Mouse (Mus musculus): Measurements from ENCODE around the gene Kndc1. TPM values are rescaled to one million over a fixed set of nuclear protein-coding genes. Genes with fewer than 3 reads are reported as not detected.

The Kndc1 gene
- polyA plus RNA-seq, 1 experiment: 139 TPM

- no peak overlapping the region for H3K4me3 ChIP-seq (replicated peaks; ENCODE audit: insufficient read depth, low read depth, low read length)
- 20% methylated on average over 6 of the region's 6 CpGs for WGBS
- TF ChIP-seq CTCF (IDR thresholded peaks at IDR 0.05; ENCODE audit: borderline replicate concordance, insufficient read depth, low read depth, low read length) (peak; percentile 55), POLR2A (IDR thresholded peaks at IDR 0.05; ENCODE audit: borderline replicate concordance, insufficient read depth, low read length) (no peak)
- H3K27me3 ChIP-seq (ENCODE audit: control insufficient read depth, insufficient read depth, low read length): no peaks in the 10 kb centered on the region
- no peak overlapping the region for H3K27ac ChIP-seq (ENCODE audit: insufficient read depth, low read length)
- peak; percentile 54 to 61 for DNase-seq
- H3K4me1 ChIP-seq (ENCODE audit: control insufficient read depth, insufficient read depth, low read length): peaks cover 50% of the 10 kb centered on the region
These were observed 11.2 kb downstream of the Kndc1 start for GRCm38 (mm10) chr7:139905661-139906060.

- Histone ChIP-seq H3K4me3 (replicated peaks; ENCODE audit: insufficient read depth, low read depth, low read length) (no peak overlapping the region), H3K27ac (ENCODE audit: insufficient read depth, low read length) (peak overlapping the region; percentile 27; the same call in 1 of the 2 replicates), H3K4me1 (ENCODE audit: control insufficient read depth, insufficient read depth, low read length) (peaks cover 36% of the 10 kb centered on the region), H3K27me3 (ENCODE audit: control insufficient read depth, insufficient read depth, low read length) (no peaks in the 10 kb centered on the region)
- peak; percentile 65 to 73 for DNase-seq
- 11% methylated on average over 5 of the region's 5 CpGs for WGBS
- TF ChIP-seq CTCF (IDR thresholded peaks at IDR 0.05; ENCODE audit: borderline replicate concordance, insufficient read depth, low read depth, low read length): no peak
- TF ChIP-seq POLR2A (IDR thresholded peaks at IDR 0.05; ENCODE audit: borderline replicate concordance, insufficient read depth, low read length): no peak
These were observed 13.7 kb downstream of the Kndc1 start for GRCm38 (mm10) chr7:139908176-139908575.

- Histone ChIP-seq H3K4me3 (replicated peaks; ENCODE audit: insufficient read depth, low read depth, low read length) (no peak overlapping the region), H3K27me3 (ENCODE audit: control insufficient read depth, insufficient read depth, low read length) (no peaks in the 10 kb centered on the region), H3K4me1 (ENCODE audit: control insufficient read depth, insufficient read depth, low read length) (peaks cover 35% of the 10 kb centered on the region), H3K27ac (ENCODE audit: insufficient read depth, low read length) (no peak overlapping the region)
- 59% methylated on average over 6 of the region's 6 CpGs for WGBS
- TF ChIP-seq CTCF (IDR thresholded peaks at IDR 0.05; ENCODE audit: borderline replicate concordance, insufficient read depth, low read depth, low read length): no peak
- TF ChIP-seq POLR2A (IDR thresholded peaks at IDR 0.05; ENCODE audit: borderline replicate concordance, insufficient read depth, low read length): no peak
- DNase-seq: no peak
These were observed 15.0 kb downstream of the Kndc1 start for GRCm38 (mm10) chr7:139909469-139909868.

DNA sequence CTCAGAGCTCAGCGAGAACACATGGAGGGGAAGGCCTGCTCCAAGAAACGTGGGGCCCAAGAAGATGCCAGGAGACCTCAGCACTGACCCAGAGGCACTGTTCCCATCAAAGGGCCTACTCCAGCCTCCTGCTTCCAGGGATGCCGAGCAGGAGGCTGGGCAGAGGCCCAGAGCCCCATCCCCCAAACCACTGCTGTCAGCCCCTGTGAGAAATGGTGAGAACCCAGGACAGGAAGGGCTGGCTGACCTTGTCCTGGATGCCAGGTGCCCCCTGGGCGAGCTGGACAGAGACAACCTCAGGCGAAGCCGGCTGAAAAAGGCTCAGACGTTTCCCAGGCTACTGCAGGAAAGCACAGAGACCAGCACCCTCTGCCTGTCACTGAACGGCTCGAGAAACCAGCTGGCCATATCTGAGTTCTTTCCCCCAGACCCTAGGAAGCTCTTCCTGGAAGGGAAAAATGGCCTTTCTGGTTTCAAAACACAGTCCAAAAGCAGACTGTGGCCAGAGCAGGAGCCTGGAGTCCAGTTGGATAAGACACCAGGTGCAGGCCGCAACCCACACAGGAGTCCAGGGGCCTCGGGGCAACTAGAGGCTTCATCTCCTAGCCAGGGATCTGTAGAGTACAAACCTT, 15.8 kb downstream of the Kndc1 start:
- Histone ChIP-seq H3K4me1 (ENCODE audit: control insufficient read depth, insufficient read depth, low read length) (peaks cover 34% of the 10 kb centered on the region), H3K27ac (ENCODE audit: insufficient read depth, low read length) (no peak overlapping the region; the same call in 1 of the 2 replicates), H3K4me3 (replicated peaks; ENCODE audit: insufficient read depth, low read depth, low read length) (no peak overlapping the region), H3K27me3 (ENCODE audit: control insufficient read depth, insufficient read depth, low read length) (no peaks in the 10 kb centered on the region)
- no peak for DNase-seq
- WGBS: 21% methylated on average over 11 of the region's 11 CpGs
- TF ChIP-seq POLR2A (IDR thresholded peaks at IDR 0.05; ENCODE audit: borderline replicate concordance, insufficient read depth, low read length) (no peak), CTCF (IDR thresholded peaks at IDR 0.05; ENCODE audit: borderline replicate concordance, insufficient read depth, low read depth, low read length) (no peak)

DNA sequence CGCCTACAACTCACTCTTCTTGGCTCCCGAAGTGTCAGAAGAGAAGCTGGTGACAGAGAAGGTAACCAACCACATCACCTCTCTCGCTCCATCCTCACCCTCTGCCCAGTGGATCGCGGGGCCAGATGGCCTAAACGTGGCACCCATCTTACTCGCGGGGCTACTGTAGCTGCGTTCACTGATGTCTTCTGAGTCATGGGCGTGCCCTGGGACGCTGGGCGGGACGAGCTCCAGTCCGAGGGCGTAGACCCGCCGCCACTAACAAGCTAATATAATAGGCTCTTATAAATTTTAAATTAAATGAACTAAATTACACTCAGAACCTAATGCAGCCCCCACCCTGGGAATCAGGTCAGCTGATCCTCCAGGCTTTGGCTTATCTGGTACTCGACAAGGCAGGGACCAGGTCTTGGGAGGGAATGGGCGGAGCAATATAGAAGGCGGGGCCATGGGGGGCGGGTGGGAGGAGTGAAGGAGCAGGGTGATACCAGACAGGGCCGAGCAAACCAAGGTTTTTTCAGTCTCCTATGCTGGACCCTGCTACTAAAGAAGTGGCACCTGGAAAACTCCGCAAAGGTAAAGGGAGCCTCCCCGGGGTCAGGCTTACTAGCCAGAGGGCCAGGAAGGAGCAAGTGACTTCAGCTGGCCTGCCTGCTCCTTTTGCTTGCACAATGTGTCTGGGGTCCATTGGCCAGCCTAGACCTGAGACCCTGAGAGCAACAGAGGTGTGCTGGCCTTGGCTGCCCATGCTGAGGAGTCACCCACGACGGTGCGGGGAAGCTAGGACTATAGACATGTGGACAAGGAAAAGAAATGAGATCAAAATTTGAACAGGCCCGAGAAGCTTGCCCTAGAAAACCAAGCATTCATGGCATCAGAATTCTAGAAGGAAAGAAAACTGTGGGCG, 19.9 kb downstream of the Kndc1 start:
- TF ChIP-seq CTCF (IDR thresholded peaks at IDR 0.05; ENCODE audit: borderline replicate concordance, insufficient read depth, low read depth, low read length) (no peak), POLR2A (IDR thresholded peaks at IDR 0.05; ENCODE audit: borderline replicate concordance, insufficient read depth, low read length) (no peak)
- no peak overlapping the region for H3K4me3 ChIP-seq (replicated peaks; ENCODE audit: insufficient read depth, low read depth, low read length)
- 48% methylated on average over 29 of the region's 29 CpGs for WGBS

DNA sequence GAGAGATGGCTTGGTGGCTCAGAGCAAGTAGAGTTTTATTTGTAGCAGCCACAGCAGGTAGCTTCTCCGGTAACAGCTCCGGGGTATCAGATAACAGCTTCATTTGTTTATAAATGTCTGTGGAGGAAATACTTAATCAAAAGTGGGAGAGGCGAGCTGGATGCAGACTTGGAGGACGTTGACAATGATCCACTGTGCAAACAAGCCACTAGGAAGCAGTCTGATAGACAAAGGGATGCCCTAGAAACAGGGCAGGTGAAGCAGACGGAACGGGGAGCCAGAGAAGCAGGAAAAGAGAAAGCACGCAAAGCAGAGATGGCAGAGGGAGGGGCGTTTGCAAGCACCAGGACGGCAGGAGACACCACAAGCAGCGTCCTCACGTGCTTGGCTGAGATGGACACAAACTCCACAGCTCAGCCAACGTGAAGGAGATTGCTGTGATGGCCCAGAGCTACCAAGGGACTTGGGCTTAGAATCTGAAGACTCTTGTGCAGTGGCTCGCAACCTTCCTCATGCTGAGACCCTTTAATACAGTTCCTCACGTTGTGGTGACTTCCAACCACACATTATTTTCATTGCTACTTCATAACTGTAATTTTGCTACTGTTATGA, 21.3 kb downstream of the Kndc1 start:
- H3K4me1 ChIP-seq (ENCODE audit: control insufficient read depth, insufficient read depth, low read length): peaks cover 16% of the 10 kb centered on the region
- DNase-seq: no peak
- H3K27ac ChIP-seq (ENCODE audit: insufficient read depth, low read length): 0 out of 2 replicates have a peak overlapping the region, but pooled peaks have one; percentile 23
- 25% methylated on average over 14 of the region's 14 CpGs for WGBS
- no peak for TF ChIP-seq CTCF (IDR thresholded peaks at IDR 0.05; ENCODE audit: borderline replicate concordance, insufficient read depth, low read depth, low read length)
- no peak overlapping the region for H3K4me3 ChIP-seq (replicated peaks; ENCODE audit: insufficient read depth, low read depth, low read length)
- no peaks in the 10 kb centered on the region for H3K27me3 ChIP-seq (ENCODE audit: control insufficient read depth, insufficient read depth, low read length)

More for the DNA sequence above, 19.9 kb downstream of the Kndc1 start:
- H3K27me3 ChIP-seq (ENCODE audit: control insufficient read depth, insufficient read depth, low read length): no peaks in the 10 kb centered on the region
- H3K4me1 ChIP-seq (ENCODE audit: control insufficient read depth, insufficient read depth, low read length): peaks cover 18% of the 10 kb centered on the region
- no peak for DNase-seq
- no peak overlapping the region for H3K27ac ChIP-seq (ENCODE audit: insufficient read depth, low read length)

DNA sequence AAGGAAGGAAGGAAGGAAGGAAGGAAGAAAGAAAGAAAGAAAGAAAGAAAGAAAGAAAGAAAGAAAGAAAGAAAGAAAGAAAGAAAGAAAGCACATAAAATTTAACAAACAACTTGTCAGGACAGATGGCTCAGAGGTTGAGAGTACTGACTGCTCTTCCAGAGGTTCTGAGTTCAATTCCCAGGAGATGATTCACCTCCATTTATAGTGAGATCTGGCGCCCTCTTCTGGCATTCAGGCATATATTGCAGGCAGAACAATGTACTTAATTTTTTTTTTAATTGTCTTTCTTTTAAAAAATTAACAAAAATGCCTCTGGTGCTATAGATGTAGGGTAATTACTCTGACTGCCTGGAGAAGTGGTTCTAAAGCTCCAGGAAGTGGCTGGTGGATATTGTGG, 21.8 kb downstream of the Kndc1 start:
- H3K4me1 ChIP-seq (ENCODE audit: control insufficient read depth, insufficient read depth, low read length): peaks cover 16% of the 10 kb centered on the region
- no peaks in the 10 kb centered on the region for H3K27me3 ChIP-seq (ENCODE audit: control insufficient read depth, insufficient read depth, low read length)
- no peak overlapping the region for H3K27ac ChIP-seq (ENCODE audit: insufficient read depth, low read length)
- H3K4me3 ChIP-seq (replicated peaks; ENCODE audit: insufficient read depth, low read depth, low read length): no peak overlapping the region
- 9% methylated on average over 1 of the region's 1 CpGs for WGBS
- no peak for TF ChIP-seq POLR2A (IDR thresholded peaks at IDR 0.05; ENCODE audit: borderline replicate concordance, insufficient read depth, low read length)
- peak; percentile 35; the same call in 1 of the 2 replicates for TF ChIP-seq CTCF (IDR thresholded peaks at IDR 0.05; ENCODE audit: borderline replicate concordance, insufficient read depth, low read depth, low read length)
- DNase-seq: no peak
